Mouse (Mus musculus) lung, postnatal 14 days (tissue): ENCODE results near the gene Sort1.
A peak's percentile ranks its signal among the peaks of the same experiment; 100 is the strongest.

Experiments used
- DNase-seq: peaks from one replicate; pipeline ENCODE4 v3.0.0; 2021

Sort1 gene

GRCm38 (mm10) chr3:108384425-108384824, 100.5 kb downstream of the Sort1 start:
- no peak for DNase-seq

GRCm38 (mm10) chr3:108386186-108386585, 102.3 kb downstream of the Sort1 start:
- no peak for DNase-seq

- DNase-seq, result peak; percentile 99
These were observed 105.2 kb downstream of the Sort1 start for GRCm38 (mm10) chr3:108389111-108389545.

GRCm38 (mm10) chr3:108392299-108392698, 108.4 kb downstream of the Sort1 start:
- no peak for DNase-seq

GRCm38 (mm10) chr3:108392793-108393192, 108.9 kb downstream of the Sort1 start:
- no peak for DNase-seq

- DNase-seq, result no peak
These were observed 114.4 kb downstream of the Sort1 start for GRCm38 (mm10) chr3:108398281-108398680.

GRCm38 (mm10) chr3:108400442-108400841, 116.6 kb downstream of the Sort1 start:
- DNase-seq, result no peak

GRCm38 (mm10) chr3:108401692-108402527, 118.0 kb downstream of the Sort1 start:
- peak; percentile 88 for DNase-seq

- DNase-seq, result no peak
These were observed 118.6 kb downstream of the Sort1 start for GRCm38 (mm10) chr3:108402528-108402920.

- no peak for DNase-seq
These were observed 121.8 kb downstream of the Sort1 start for GRCm38 (mm10) chr3:108405536-108406305.

GRCm38 (mm10) chr3:108406306-108406885, 122.5 kb downstream of the Sort1 start:
- DNase-seq, result no peak

GRCm38 (mm10) chr3:108408517-108409008, 124.7 kb downstream of the Sort1 start:
- no peak for DNase-seq

GRCm38 (mm10) chr3:108409656-108410358, 125.9 kb downstream of the Sort1 start:
- no peak for DNase-seq

GRCm38 (mm10) chr3:108410359-108410714, 126.5 kb downstream of the Sort1 start:
- no peak for DNase-seq
